Mouse (Mus musculus) heart, postnatal 14 days (tissue): Measurements from ENCODE around the gene Trio. TPM values are rescaled to one million over a fixed set of nuclear protein-coding genes. Genes with fewer than 3 reads are reported as not detected.

Experiments used
- DNase-seq, 2 experiments: peaks; one replicate each; pipeline ENCODE4 v3.0.0; 2021 to 2022
- intact Hi-C: fragments of 180-260 bp; cut with DNase I; formaldehyde crosslinking; loops from one replicate; pipeline ENCODE4 v1.15.1; 2025
- total RNA-seq, 2 experiments: library from RNA; stranded (reverse); gene quantifications; 2 replicates each; pipeline ENCODE4 v1.2.3; 2021

Gene Trio
- total RNA-seq, 2 experiments from 2014 or later: 59.0 to 60.3 TPM

- intact Hi-C loops: no loop called here
- DNase-seq: no peak
Observed at GRCm38 (mm10) chr15:27954356-27954755, 71.3 kb downstream of the Trio start.

- DNase-seq: no peak
- intact Hi-C loops: no loop called here
Observed at GRCm38 (mm10) chr15:27953570-27953969, 72.1 kb downstream of the Trio start.

- intact Hi-C loops: no loop called here
- no peak for DNase-seq
Observed at GRCm38 (mm10) chr15:27951195-27951594, 74.5 kb downstream of the Trio start.

GRCm38 (mm10) chr15:27949196-27949595, 76.5 kb downstream of the Trio start:
- intact Hi-C loops: no loop called here
- no peak for DNase-seq

GRCm38 (mm10) chr15:27947880-27948279, 77.8 kb downstream of the Trio start:
- intact Hi-C loops: no loop called here
- no peak for DNase-seq

GRCm38 (mm10) chr15:27945570-27945969, 80.1 kb downstream of the Trio start:
- DNase-seq: no peak
- intact Hi-C loops: no loop called here

GRCm38 (mm10) chr15:27944898-27945297, 80.8 kb downstream of the Trio start:
- intact Hi-C loops: no loop called here
- no peak for DNase-seq

GRCm38 (mm10) chr15:27943486-27944195, 82.0 kb downstream of the Trio start:
- DNase-seq: peak in 1 of 2 experiments; percentile 41
- intact Hi-C loops: no loop called here

GRCm38 (mm10) chr15:27942148-27942847, 83.3 kb downstream of the Trio start:
- peak in 1 of 2 experiments; percentile 36 for DNase-seq
- intact Hi-C loops: no loop called here

- intact Hi-C loops: no loop called here
Observed at GRCm38 (mm10) chr15:27941441-27941840, 84.2 kb downstream of the Trio start.

GRCm38 (mm10) chr15:27941020-27941419, 84.6 kb downstream of the Trio start:
- intact Hi-C loops: no loop called here
- no peak for DNase-seq

More at GRCm38 (mm10) chr15:27941441-27941840, 84.2 kb downstream of the Trio start:
- DNase-seq: no peak

GRCm38 (mm10) chr15:27940032-27940431, 85.6 kb downstream of the Trio start:
- intact Hi-C loops: no loop called here
- no peak for DNase-seq

GRCm38 (mm10) chr15:27938886-27939285, 86.8 kb downstream of the Trio start:
- no peak for DNase-seq
- intact Hi-C loops: no loop called here

GRCm38 (mm10) chr15:27937861-27938833, 87.5 kb downstream of the Trio start:
- intact Hi-C loops: no loop called here
- no peak for DNase-seq

- peak; percentile 36 to 51 for DNase-seq
- intact Hi-C loops: no loop called here
Observed at GRCm38 (mm10) chr15:27937003-27937860, 88.4 kb downstream of the Trio start.

GRCm38 (mm10) chr15:27935772-27936746, 89.6 kb downstream of the Trio start:
- intact Hi-C loops: no loop called here

GRCm38 (mm10) chr15:27933270-27933669, 92.4 kb downstream of the Trio start:
- intact Hi-C loops: no loop called here
- no peak for DNase-seq

More at GRCm38 (mm10) chr15:27935772-27936746, 89.6 kb downstream of the Trio start:
- no peak for DNase-seq

GRCm38 (mm10) chr15:27931891-27932290, 93.8 kb downstream of the Trio start:
- DNase-seq: no peak
- intact Hi-C loops: no loop called here

GRCm38 (mm10) chr15:27931459-27931858, 94.2 kb downstream of the Trio start:
- DNase-seq: no peak
- intact Hi-C loops: no loop called here
